Mouse (Mus musculus): ENCODE data around the gene Hps4. TPM values are rescaled to one million over a fixed set of nuclear protein-coding genes. Genes with fewer than 3 reads are reported as not detected.

Hps4 gene
- polyA plus RNA-seq, 1 experiment: not detected

GRCm38 (mm10) chr5:112329805-112330564, 12.9 kb upstream of the Hps4 start:
- Histone ChIP-seq H3K27ac (ENCODE audit: insufficient read depth, low read depth, low read length) (no peak overlapping the region), H3K4me1 (ENCODE audit: control insufficient read depth, insufficient read depth, low read length) (peaks cover 17% of the 10 kb centered on the region), H3K4me3 (ENCODE audit: insufficient read depth, low read depth, low read length) (no peak overlapping the region)
- WGBS: 90% methylated on average over 14 of the region's 14 CpGs
- no peak for TF ChIP-seq POLR2A (IDR thresholded peaks at IDR 0.05; ENCODE audit: insufficient read depth, low read depth, low read length)
- TF ChIP-seq CTCF (IDR thresholded peaks at IDR 0.05; ENCODE audit: insufficient read depth, low read depth, low read length): no peak

GRCm38 (mm10) chr5:112335473-112335872, 7.4 kb upstream of the Hps4 start:
- TF ChIP-seq POLR2A (IDR thresholded peaks at IDR 0.05; ENCODE audit: insufficient read depth, low read depth, low read length) (no peak), CTCF (IDR thresholded peaks at IDR 0.05; ENCODE audit: insufficient read depth, low read depth, low read length) (0 out of 2 replicates have a peak, but pooled peaks have one; percentile 39)
- no peak overlapping the region for H3K27ac ChIP-seq (ENCODE audit: insufficient read depth, low read depth, low read length)
- 21% methylated on average over 2 of the region's 2 CpGs for WGBS
- H3K4me3 ChIP-seq (ENCODE audit: insufficient read depth, low read depth, low read length): no peak overlapping the region
- no peaks in the 10 kb centered on the region for H3K4me1 ChIP-seq (ENCODE audit: control insufficient read depth, insufficient read depth, low read length)

DNA sequence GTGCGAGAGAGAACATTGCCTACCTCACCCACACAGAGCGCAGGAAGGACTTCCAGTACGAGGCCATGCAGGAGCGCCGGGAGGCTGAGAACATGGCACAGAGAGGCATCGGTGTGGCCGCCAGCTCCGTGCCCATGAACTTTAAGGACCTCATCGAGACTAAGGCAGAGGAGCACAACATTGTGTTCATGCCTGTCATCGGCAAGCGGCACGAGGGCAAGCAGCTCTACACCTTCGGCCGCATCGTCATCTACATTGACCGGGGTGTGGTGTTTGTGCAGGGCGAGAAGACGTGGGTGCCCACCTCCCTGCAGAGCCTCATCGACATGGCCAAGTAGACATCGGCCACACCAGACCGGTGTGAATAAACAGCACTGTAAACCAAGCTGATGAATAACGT, 5.9 kb upstream of the Hps4 start:
- H3K4me1 ChIP-seq (ENCODE audit: control insufficient read depth, insufficient read depth, low read length): 0 out of 2 replicates have a peak, but pooled peaks cover 2% of the 10 kb centered on the region
- H3K4me3 ChIP-seq (ENCODE audit: insufficient read depth, low read depth, low read length): no peak overlapping the region
- no peak overlapping the region for H3K27ac ChIP-seq (ENCODE audit: insufficient read depth, low read depth, low read length)
- WGBS: 93% methylated on average over 22 of the region's 22 CpGs
- TF ChIP-seq POLR2A (IDR thresholded peaks at IDR 0.05; ENCODE audit: insufficient read depth, low read depth, low read length): no peak
- TF ChIP-seq CTCF (IDR thresholded peaks at IDR 0.05; ENCODE audit: insufficient read depth, low read depth, low read length): no peak

GRCm38 (mm10) chr5:112339215-112339614, 3.7 kb upstream of the Hps4 start:
- 48% methylated on average over 7 of the region's 7 CpGs for WGBS
- H3K4me3 ChIP-seq (ENCODE audit: insufficient read depth, low read depth, low read length): no peak overlapping the region
- H3K4me1 ChIP-seq (ENCODE audit: control insufficient read depth, insufficient read depth, low read length): 0 out of 2 replicates have a peak, but pooled peaks cover 2% of the 10 kb centered on the region
- no peak overlapping the region for H3K27ac ChIP-seq (ENCODE audit: insufficient read depth, low read depth, low read length)
- TF ChIP-seq CTCF (IDR thresholded peaks at IDR 0.05; ENCODE audit: insufficient read depth, low read depth, low read length) (no peak), POLR2A (IDR thresholded peaks at IDR 0.05; ENCODE audit: insufficient read depth, low read depth, low read length) (no peak)

- peak overlapping the region; percentile 72 for H3K4me3 ChIP-seq (ENCODE audit: insufficient read depth, low read depth, low read length)
- WGBS: under 1% methylated on average over 24 of the region's 24 CpGs
- H3K4me1 ChIP-seq (ENCODE audit: control insufficient read depth, insufficient read depth, low read length): peaks cover 17% of the 10 kb centered on the region
- H3K27ac ChIP-seq (ENCODE audit: insufficient read depth, low read depth, low read length): no peak overlapping the region; the same call in 1 of the 2 replicates
- TF ChIP-seq CTCF (IDR thresholded peaks at IDR 0.05; ENCODE audit: insufficient read depth, low read depth, low read length) (no peak), POLR2A (IDR thresholded peaks at IDR 0.05; ENCODE audit: insufficient read depth, low read depth, low read length) (no peak)
These were observed 317 bp downstream of the Hps4 start for GRCm38 (mm10) chr5:112343205-112343595.

- TF ChIP-seq CTCF (IDR thresholded peaks at IDR 0.05; ENCODE audit: insufficient read depth, low read depth, low read length) (no peak), POLR2A (IDR thresholded peaks at IDR 0.05; ENCODE audit: insufficient read depth, low read depth, low read length) (no peak)
- H3K4me1 ChIP-seq (ENCODE audit: control insufficient read depth, insufficient read depth, low read length): peaks cover 17% of the 10 kb centered on the region
- no peak overlapping the region for H3K27ac ChIP-seq (ENCODE audit: insufficient read depth, low read depth, low read length)
- H3K4me3 ChIP-seq (ENCODE audit: insufficient read depth, low read depth, low read length): no peak overlapping the region
- 57% methylated on average over 6 of the region's 6 CpGs for WGBS
These were observed 1.4 kb downstream of the Hps4 start for GRCm38 (mm10) chr5:112344092-112344960.

DNA sequence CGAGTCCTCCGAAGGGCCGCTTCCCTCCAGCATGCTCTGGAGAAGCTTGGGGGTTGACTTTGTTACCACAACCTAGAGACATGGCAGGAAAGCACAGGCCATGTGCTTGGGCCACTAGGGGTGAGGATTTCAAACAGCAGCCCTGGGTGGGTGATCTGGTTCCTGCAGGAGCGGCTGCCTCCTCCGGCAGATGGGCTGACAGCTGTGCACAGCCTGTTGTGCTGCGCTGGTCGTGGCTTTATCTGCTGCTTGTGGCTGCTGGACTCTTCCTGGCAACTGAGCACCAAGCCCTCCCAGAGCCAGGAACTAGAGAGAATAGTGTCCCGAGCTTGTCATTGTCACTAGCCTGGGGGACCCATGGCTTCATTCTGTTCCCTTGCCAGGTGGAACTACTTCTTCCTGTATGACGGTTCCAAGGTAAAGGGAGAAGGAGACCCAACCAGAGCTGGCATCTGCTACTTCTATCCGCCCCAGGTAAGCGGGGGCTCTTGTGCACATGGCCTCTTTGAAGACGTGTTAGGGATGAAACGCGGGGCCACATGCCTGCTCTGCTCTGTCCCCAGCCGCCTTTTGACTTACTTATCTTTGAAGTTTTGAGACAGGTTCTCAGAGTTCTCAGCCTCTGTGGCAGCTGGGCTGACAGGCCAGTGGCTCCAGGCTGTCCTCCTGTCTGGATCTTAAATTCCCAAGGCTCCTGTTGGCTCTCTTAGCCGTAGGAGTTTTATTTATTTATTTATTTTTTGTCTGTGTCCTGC, 3.5 kb downstream of the Hps4 start:
- no peak for TF ChIP-seq CTCF (IDR thresholded peaks at IDR 0.05; ENCODE audit: insufficient read depth, low read depth, low read length)
- TF ChIP-seq POLR2A (IDR thresholded peaks at IDR 0.05; ENCODE audit: insufficient read depth, low read depth, low read length): no peak
- H3K27ac ChIP-seq (ENCODE audit: insufficient read depth, low read depth, low read length): no peak overlapping the region
- H3K4me3 ChIP-seq (ENCODE audit: insufficient read depth, low read depth, low read length): no peak overlapping the region
- 87% methylated on average over 16 of the region's 16 CpGs for WGBS
- H3K4me1 ChIP-seq (ENCODE audit: control insufficient read depth, insufficient read depth, low read length): peaks cover 15% of the 10 kb centered on the region

GRCm38 (mm10) chr5:112349169-112349568, 6.3 kb downstream of the Hps4 start:
- TF ChIP-seq CTCF (IDR thresholded peaks at IDR 0.05; ENCODE audit: insufficient read depth, low read depth, low read length): no peak
- TF ChIP-seq POLR2A (IDR thresholded peaks at IDR 0.05; ENCODE audit: insufficient read depth, low read depth, low read length): no peak
- peaks cover 15% of the 10 kb centered on the region for H3K4me1 ChIP-seq (ENCODE audit: control insufficient read depth, insufficient read depth, low read length)
- no peak overlapping the region for H3K4me3 ChIP-seq (ENCODE audit: insufficient read depth, low read depth, low read length)
- no peak overlapping the region for H3K27ac ChIP-seq (ENCODE audit: insufficient read depth, low read depth, low read length)
- WGBS: 88% methylated on average over 8 of the region's 8 CpGs

Measured in olfactory bulb, adult 2 months (tissue).